Mouse (Mus musculus) hindbrain, embryonic 14.5 days (tissue): Measurements from ENCODE around the gene Bcorl1. TPM values are rescaled to one million over a fixed set of nuclear protein-coding genes. Genes with fewer than 3 reads are reported as not detected.
A peak's percentile ranks its signal among the peaks of the same experiment; 100 is the strongest.

Source experiments
- ATAC-seq: fragments of 200-750 bp; cut with Nextera tagmentation; 2 replicates; pipeline ENCODE4 v1.8.0; 2017; ENCODE audit warnings: moderate number of reproducible peaks, mild to moderate bottlenecking, moderate TSS enrichment, moderate library complexity; ENCODE audit not compliant: low FRiP score
- DNase-seq: peaks from one replicate; pipeline ENCODE4 v3.0.0-alpha.2; 2015; ENCODE audit warnings: low spot score
- H3K27ac ChIP-seq: fragments of 300-500 bp; sonication (generic); 2 replicates; pipeline ENCODE4 v1.5.1; 2014; ENCODE audit warnings: mild to moderate bottlenecking, moderate library complexity
- H3K27me3 ChIP-seq: fragments of 300-500 bp; sonication (generic); 2 replicates; pipeline ENCODE4 v1.6.1; 2014; ENCODE audit warnings: mild to moderate bottlenecking, low read length, mixed read lengths; ENCODE audit not compliant: control insufficient read depth, insufficient read depth
- H3K36me3 ChIP-seq: fragments of 300-500 bp; sonication (generic); replicated peaks from 2 replicates; pipeline ENCODE4 v1.6.1; 2014; ENCODE audit not compliant: control insufficient read depth, insufficient read depth
- H3K4me1 ChIP-seq: fragments of 300-500 bp; sonication (generic); replicated peaks from 2 replicates; pipeline ENCODE4 v1.6.1; 2014; ENCODE audit warnings: antibody characterized with exemption, low read length, mixed read lengths; ENCODE audit not compliant: control insufficient read depth, insufficient read depth
- H3K4me2 ChIP-seq: fragments of 300-500 bp; sonication (generic); replicated peaks from 2 replicates; pipeline ENCODE4 v1.6.1; 2014; ENCODE audit warnings: mild to moderate bottlenecking, moderate library complexity
- H3K4me3 ChIP-seq: fragments of 300-500 bp; sonication (generic); replicated peaks from 2 replicates; pipeline ENCODE4 v1.5.1; 2014; ENCODE audit warnings: mild to moderate bottlenecking, low read length
- H3K9ac ChIP-seq: fragments of 300-500 bp; sonication (generic); 2 replicates; pipeline ENCODE4 v1.6.1; 2014
- H3K9me3 ChIP-seq: fragments of 300-500 bp; sonication (generic); 2 replicates; pipeline ENCODE4 v1.6.1; 2016; ENCODE audit warnings: low read length; ENCODE audit not compliant: control insufficient read depth
- WGBS: fragments of 180-500 bp; shearing (Covaris S2); extraction: QIAGEN DNeasy Blood & Tissue Kit; methylation state at CpG from one replicate; pipeline ENCODE4 v1.1.7; 2014; 5-methylcytosine and 5-hydroxymethylcytosine counted together
- polyA plus RNA-seq: library from polyadenylated mRNA; unstranded; fragments of >200 nt; fragmentation: Nextera tagmentation; extraction: Ambion mirVana; gene quantifications from 2 replicates; pipeline ENCODE4 v1.2.1, GENCODE M21; 2014

Bcorl1 gene
- polyA plus RNA-seq, 1 experiment from 2014 or later: 6.9 TPM

GRCm38 (mm10) chrX:48449646-48450045, 108.5 kb downstream of the Bcorl1 start:
- Histone ChIP-seq H3K27me3 (peaks cover 12% of the 10 kb centered on the region; the same call in 1 of the 2 replicates), H3K4me1 (no peaks in the 10 kb centered on the region), H3K9me3 (no peaks in the 10 kb centered on the region), H3K4me3 (no peak overlapping the region), H3K9ac (no peak overlapping the region), H3K27ac (no peak overlapping the region), H3K4me2 (no peak overlapping the region), H3K36me3 (no peaks in the 10 kb centered on the region)
- ATAC-seq (no peak), DNase-seq (no peak)
- WGBS: 22% methylated on average over 10 of the region's 10 CpGs

- H3K4me3 ChIP-seq: no peak overlapping the region
- no peak overlapping the region for H3K9ac ChIP-seq
- no peak overlapping the region for H3K27ac ChIP-seq
- H3K27me3 ChIP-seq: peaks cover 18% of the 10 kb centered on the region; the same call in 1 of the 2 replicates
- peak overlapping the region; percentile 47; the same call in 1 of the 2 replicates for H3K4me2 ChIP-seq
- no peaks in the 10 kb centered on the region for H3K9me3 ChIP-seq
- WGBS: 34% methylated on average over 9 of the region's 9 CpGs
- no peak for ATAC-seq
- no peaks in the 10 kb centered on the region for H3K4me1 ChIP-seq
- no peak for DNase-seq
- no peaks in the 10 kb centered on the region for H3K36me3 ChIP-seq
These were observed 111.2 kb downstream of the Bcorl1 start for GRCm38 (mm10) chrX:48452231-48452890.

- DNase-seq (no peak), ATAC-seq (no peak)
- 6% methylated on average over 33 of the region's 71 CpGs for WGBS
- Histone ChIP-seq H3K27me3 (peaks cover 18% of the 10 kb centered on the region; the same call in 1 of the 2 replicates), H3K36me3 (no peaks in the 10 kb centered on the region), H3K9ac (no peak overlapping the region), H3K4me3 (peak overlapping the region; percentile 33), H3K9me3 (no peaks in the 10 kb centered on the region), H3K4me2 (peak overlapping the region; percentile 47), H3K27ac (no peak overlapping the region), H3K4me1 (no peaks in the 10 kb centered on the region)
These were observed 111.9 kb downstream of the Bcorl1 start for GRCm38 (mm10) chrX:48452931-48453673.

GRCm38 (mm10) chrX:48453736-48454494, 112.8 kb downstream of the Bcorl1 start:
- WGBS: 30% methylated on average over 21 of the region's 91 CpGs
- Histone ChIP-seq H3K27me3 (peaks cover 18% of the 10 kb centered on the region; the same call in 1 of the 2 replicates), H3K4me3 (peak overlapping the region; percentile 33), H3K9me3 (no peaks in the 10 kb centered on the region), H3K9ac (no peak overlapping the region), H3K4me1 (no peaks in the 10 kb centered on the region), H3K36me3 (no peaks in the 10 kb centered on the region), H3K27ac (no peak overlapping the region), H3K4me2 (peak overlapping the region; percentile 47)
- ATAC-seq (peak; percentile 61; the same call in 1 of the 2 replicates), DNase-seq (no peak)

- Histone ChIP-seq H3K4me1 (no peaks in the 10 kb centered on the region), H3K36me3 (no peaks in the 10 kb centered on the region), H3K4me3 (peak overlapping the region; percentile 33)
These were observed 113.3 kb downstream of the Bcorl1 start for GRCm38 (mm10) chrX:48454495-48454878.

GRCm38 (mm10) chrX:48455018-48455417, 113.9 kb downstream of the Bcorl1 start:
- no peaks in the 10 kb centered on the region for H3K4me1 ChIP-seq
- no peaks in the 10 kb centered on the region for H3K36me3 ChIP-seq
- no peak overlapping the region for H3K4me2 ChIP-seq
- H3K4me3 ChIP-seq: no peak overlapping the region
- DNase-seq (no peak), ATAC-seq (no peak)
- H3K9me3 ChIP-seq: no peaks in the 10 kb centered on the region
- WGBS: 31% methylated on average over 9 of the region's 9 CpGs
- H3K27me3 ChIP-seq: peaks cover 18% of the 10 kb centered on the region; the same call in 1 of the 2 replicates
- H3K9ac ChIP-seq: no peak overlapping the region
- H3K27ac ChIP-seq: no peak overlapping the region

More at GRCm38 (mm10) chrX:48454495-48454878, 113.3 kb downstream of the Bcorl1 start:
- no peak for DNase-seq
- Histone ChIP-seq H3K4me2 (peak overlapping the region; percentile 47), H3K9me3 (no peaks in the 10 kb centered on the region), H3K27me3 (peaks cover 18% of the 10 kb centered on the region; the same call in 1 of the 2 replicates), H3K27ac (no peak overlapping the region), H3K9ac (no peak overlapping the region)
- WGBS: 14% methylated on average over 9 of the region's 21 CpGs
- ATAC-seq: 0 out of 2 replicates have a peak, but pooled peaks have one; percentile 11

GRCm38 (mm10) chrX:48456956-48457355, 115.8 kb downstream of the Bcorl1 start:
- ATAC-seq (no peak), DNase-seq (no peak)
- H3K9ac ChIP-seq: no peak overlapping the region
- no peak overlapping the region for H3K4me3 ChIP-seq
- H3K36me3 ChIP-seq: no peaks in the 10 kb centered on the region
- H3K9me3 ChIP-seq: no peaks in the 10 kb centered on the region
- H3K4me1 ChIP-seq: no peaks in the 10 kb centered on the region
- peaks cover 18% of the 10 kb centered on the region; the same call in 1 of the 2 replicates for H3K27me3 ChIP-seq
- H3K4me2 ChIP-seq: no peak overlapping the region
- H3K27ac ChIP-seq: no peak overlapping the region
- 74% methylated on average over 6 of the region's 6 CpGs for WGBS
